Mouse (Mus musculus) brain, embryonic 18.5 days (tissue): ENCODE measurements around the gene Galnt9.

Source experiments
- DNase-seq: peaks from one replicate; pipeline ENCODE4 v3.0.0-alpha.2; 2012; ENCODE audit warnings: low read depth, low spot score

The Galnt9 gene

DNA sequence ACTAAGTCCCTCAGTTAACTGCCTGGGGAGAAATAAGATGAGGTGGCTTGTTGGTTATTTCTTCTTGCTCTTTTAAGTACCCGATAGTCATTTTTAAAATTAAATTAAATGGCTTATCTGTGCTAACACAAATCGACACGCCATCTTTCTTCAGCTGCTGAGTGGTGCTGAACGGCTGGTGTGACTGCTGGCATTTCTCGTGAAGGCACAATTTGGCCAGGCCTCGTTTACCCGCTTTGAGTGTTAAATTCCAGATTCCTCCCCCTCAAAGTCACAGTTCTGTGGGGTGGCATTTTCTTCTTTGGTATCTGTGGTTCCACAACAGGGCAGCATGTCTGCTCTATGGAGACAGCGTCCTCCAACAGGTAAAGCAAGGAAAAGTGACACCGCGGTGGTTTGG is 83.2 kb downstream of the Galnt9 start:
- DNase-seq = no peak

DNA sequence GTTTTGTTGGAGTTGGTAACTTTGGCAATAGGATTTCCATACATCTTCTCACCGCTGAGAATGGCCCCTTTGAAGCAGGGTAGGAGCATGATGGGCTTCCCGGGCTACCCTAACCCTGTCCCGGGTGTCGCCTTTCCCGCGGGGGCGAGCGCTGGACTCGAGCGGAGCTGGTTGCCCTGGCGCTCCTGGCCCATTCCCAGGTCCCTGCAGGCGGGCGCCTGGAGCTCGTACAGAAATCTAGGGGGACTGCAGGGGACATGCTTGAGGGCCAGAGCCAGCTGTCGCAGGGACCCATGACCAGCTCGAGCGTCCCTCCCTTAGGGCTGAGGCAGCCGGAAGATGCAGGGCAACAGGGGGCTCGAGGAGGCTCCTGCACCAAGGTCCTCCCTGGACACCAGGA is 84.0 kb downstream of the Galnt9 start:
- DNase-seq = no peak

DNA sequence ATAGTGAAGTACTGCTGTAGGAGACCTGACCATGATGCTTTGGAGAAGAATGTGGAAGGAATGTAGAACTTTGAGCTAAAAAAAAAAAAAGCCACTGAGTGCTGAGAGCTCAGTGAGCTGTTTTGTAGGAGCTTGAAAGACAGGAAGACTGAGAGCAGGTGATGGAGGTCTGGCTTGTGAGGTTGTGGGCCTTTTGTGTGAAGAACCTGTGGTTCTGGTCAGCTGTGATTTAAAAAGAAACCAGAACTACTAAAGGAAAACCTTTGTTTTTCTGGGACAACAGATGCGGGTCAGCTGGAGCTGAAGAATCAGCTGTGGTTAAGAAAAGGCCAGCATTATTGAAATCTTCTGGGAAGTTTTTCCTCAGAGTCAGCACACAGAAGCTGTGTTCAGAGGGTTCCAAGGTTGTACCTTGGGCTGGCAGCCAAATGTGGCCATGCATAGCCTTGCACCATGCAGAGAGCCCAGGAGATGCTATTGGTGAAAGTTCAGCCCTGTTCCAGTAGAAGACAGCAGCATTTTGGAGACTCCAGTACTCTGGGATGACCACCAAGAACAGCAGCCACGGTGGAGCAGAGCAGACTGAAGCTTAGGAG is 85.5 kb downstream of the Galnt9 start:
- no peak for DNase-seq

DNA sequence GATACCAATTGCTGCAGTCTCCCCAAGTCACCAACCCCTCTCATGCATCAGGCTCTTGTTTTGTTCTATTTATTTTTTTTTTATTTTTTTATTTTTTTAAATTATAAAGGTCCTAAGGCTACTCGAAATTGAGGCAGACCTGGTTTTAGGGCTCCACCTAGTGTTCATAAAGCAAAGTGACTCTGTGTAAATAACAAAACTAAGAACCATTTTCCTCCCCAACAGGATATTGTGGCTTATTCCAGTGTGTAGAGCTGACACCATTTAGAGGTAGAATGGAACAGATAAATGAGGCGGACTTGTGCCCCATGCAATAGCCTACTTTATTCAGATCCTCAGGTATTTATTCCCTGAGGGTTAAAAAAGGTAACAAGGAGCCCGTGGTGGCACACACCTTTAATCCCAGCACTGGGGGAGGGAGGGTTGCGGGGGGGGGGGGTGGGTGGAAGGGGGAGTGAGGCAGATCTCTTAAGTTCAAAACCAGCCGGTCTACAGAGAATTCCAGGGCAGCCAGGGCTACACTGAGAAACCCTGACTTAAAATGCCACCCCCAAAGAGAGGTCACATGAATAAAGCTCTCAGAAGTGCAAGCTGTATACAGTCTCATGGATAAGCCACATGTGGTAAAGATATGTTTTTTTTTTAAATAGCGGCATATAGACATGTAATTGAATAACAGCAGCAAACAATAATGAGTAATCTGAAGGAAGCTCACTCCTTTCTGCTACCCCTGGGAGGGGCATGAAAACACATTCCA is 92.0 kb downstream of the Galnt9 start:
- no peak for DNase-seq

DNA sequence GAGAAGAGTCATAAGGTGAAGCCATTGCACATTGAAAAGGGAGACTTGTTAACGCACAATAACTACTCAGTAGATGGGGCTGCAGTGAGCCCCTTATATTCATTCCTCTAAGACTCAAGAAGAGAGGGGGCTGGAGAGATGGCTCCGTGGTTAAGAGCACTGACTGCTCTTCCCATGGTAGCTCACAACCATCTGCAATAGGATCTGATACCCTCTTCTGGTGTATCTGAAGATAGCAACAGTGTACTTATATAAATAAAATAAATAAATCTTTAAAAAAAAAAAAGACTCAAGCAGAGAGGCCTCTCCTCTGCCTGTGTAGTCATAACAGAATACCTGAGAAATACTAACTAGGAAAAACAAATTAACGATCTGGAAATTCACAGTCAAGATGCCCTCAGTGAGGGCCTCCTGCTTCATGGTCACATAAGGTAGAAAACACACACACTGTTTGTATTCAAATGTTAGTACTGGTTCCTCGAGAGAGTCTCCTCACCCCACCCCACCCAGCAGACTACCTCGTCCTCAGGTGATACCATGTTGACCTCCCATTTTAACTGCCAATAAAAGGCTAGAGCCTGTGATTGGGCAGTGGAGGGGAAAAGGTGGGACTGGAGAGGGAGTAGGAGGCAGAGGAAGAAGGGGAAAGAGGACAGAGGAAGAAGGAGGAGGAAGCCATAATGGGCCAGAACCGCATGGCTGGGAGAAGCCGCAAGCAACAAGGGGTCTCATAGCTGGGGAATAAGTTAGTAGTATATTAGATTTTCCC is 94.3 kb downstream of the Galnt9 start:
- no peak for DNase-seq

DNA sequence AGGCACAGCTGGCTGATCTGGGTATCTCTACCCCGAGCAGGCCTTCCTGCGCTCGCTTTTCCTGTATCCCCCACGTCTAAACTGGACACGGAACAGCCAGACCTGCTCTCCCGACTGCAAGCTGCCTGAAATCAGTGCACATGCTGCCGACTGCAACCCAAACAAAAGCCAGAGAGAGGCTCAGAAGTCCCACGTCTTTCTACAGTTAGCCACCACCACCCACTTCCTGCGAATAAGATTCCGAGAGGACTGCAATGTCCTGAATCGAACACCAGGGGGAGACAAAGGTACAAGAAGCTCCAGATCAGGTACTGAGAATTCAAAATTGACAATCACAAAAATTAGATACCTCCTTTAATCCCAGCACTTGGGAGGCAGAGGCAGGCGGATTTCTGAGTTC is 95.3 kb downstream of the Galnt9 start:
- peak; percentile 37 for DNase-seq

DNA sequence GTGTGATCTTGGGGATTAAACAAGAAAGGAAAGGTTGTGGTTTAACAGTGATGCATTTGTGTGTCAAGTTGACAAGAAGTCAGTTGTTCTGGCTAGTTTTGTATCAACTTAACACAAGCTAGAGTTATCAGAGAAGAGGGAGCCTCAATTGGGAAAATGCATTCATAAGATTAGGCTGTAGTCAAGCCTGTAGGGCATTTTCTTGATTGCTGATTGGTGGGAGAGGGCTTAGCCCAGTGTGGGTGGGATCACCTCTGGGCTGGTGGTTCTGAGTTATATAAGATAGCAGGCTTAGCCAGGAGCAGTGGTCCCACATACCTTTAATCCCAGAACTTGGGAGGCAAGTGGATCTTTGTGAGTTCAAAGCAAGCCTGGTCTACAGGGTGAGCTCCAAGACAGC is 102.2 kb downstream of the Galnt9 start:
- no peak for DNase-seq

DNA sequence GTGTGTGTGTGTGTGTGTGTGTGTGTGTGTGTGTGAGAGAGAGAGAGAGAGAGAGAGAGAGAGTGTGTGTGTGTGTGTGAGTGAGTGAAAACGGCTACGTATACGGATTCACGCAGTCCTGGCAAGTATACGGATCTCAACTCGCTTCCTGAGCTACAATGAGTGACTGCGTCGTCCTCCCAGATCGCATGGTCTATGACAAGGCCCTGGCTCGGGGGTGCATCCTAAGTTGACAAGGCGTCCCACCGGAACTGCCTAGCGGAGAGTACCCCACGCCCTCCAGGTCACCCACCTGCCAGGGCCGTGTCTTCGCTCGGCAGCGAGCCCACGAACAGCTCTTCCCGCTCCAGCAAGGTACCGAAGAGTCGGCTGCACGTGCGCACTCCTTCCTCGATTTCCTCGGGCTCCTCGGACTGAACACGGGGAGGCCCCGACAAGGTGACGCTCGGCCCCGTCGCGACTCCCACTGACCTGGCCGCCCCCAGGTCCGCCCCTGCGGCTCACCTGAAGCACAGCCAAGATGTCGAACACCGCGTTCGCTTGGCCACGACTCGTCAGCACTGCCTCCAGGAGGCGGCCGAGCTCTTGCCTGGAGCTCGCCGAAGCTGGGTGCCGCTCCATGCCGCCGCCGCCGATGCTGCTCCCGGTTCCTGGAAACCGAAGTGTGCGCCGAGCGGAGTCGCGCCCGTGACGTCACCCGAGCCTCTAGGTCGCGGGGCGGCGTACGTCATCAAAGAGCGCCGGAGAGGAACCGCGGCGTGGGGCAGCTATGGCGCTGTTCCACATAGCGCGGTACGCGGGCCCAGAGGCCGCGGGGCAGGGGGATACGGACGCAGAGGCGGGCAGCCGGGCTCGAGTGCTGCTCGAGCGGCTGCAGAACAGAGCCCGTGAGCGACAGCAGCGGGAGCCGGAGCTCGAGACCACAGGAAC is 108.8 kb downstream of the Galnt9 start, which contains the start of the genes Noc4l and Ddx51:
Gene Noc4l, minus strand, starts transcription at position 699 of the 930 bp plus-strand sequence.
Gene Ddx51, plus strand, starts transcription at position 733 of the 930 bp plus-strand sequence.
- DNase-seq = peak; percentile 80

DNA sequence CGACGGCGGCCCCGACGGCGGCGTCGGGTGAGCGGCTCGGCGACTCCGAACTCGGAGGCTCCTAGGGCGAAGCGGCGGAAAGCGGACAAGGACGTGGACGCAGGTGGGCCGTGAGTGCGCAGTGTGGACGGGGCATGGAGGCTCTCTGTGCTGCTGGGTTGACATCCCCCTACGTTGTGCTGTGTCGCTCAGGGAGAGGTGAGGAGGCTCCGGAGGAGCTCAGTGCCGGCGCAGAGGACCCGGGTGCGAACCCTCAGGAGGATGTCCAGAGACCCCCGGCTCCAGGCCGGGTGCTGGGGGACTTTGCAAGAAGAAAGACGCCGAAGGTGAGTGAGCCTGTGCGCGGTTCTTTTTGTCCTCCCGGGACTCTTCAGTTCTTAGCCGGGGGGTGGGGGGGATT is 109.5 kb downstream of the Galnt9 start:
- no peak for DNase-seq

DNA sequence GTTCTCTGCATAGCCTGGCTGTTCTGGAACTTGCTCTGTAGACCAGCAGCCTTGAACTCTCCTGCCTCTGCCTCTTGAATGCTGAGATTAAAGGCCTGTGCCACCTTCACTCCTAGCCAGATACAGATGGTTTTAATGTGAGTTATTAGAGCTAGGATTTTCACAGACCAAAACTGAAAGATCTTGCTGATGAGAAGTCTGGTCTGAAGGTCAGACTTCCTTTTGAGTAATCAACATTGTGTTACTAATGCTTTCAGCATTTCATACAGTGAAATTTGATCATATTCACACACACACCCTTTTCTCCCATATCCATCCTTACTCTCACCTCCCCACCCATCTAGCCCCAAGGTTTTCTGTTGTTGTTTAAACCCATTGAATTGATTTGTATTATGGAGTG is 115.5 kb downstream of the Galnt9 start:
- DNase-seq = no peak

DNA sequence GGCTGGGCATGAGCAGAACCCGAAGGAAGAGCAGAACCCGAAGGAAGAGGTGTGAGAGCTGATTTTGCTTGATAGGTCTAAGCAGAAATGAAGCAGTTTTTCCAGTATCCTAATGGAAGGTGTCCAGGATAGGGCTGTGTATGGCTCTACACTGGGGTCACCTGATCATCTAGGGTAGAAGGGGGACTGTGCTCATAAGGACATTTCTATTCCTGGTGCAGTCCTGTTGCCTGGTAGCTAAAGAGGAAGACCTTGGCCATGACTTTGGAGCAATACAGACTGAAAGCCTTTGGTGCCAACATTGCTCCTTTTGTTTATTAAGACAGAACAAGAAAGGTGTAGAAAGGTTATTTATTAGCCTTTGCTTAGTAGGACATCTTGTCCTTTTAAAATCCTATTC is 119.9 kb downstream of the Galnt9 start:
- DNase-seq = no peak

DNA sequence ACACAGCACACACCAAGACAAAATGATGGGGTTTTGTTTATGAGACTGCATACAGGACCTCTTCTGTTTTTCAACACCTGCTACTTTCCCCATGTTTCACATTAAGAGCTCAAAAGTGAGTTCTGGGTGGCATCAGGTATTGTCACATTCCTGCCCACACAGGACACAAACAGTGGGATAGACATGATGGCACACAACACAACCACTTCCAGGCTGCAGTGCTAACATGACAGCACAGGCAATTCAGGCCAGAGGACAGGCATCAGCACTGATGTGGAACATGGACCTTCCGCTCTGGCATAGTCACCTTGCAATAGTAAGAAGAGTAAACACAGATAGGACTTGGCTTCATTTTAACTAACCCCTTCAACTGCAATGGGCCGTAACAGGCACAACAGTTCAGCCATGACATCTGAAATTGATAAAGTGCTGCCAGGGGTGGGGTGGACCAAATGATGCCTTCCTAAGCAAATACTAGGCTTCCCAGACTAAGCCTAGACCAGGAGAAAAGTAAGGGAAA is 120.7 kb downstream of the Galnt9 start:
- DNase-seq = no peak

DNA sequence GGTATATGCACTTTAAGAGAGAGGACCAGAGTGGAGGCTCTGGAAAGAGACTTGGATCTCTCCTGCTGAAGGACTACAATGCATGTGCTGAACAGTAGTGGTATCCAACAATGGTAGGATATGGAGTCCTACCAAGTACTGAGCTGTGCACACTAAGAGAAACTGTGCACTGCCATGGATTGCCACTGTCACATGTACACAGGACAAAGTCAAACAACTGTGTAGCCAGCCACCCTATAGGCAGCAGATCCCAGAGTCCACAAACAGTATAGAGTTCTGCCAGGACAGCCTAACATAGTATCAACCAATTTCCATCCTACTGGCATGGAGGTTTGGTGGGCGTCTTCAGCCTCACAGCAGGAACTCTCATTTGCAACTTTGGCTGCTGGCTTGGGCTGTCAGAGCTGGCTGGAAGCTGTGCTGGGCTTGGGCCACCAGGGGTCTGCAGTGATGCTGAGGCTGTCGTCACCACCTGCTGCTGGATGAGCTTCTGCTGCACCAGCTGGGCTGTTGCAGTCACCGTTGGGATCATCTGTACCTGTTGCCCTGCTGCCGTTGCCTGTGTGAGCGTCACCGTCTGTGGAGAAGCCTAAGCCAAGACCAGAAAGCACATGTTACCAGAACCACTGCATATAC is 121.4 kb downstream of the Galnt9 start:
- DNase-seq = no peak
